Mouse (Mus musculus): ENCODE data around the gene Adamtsl1. TPM values are rescaled to one million over a fixed set of nuclear protein-coding genes. Genes with fewer than 3 reads are reported as not detected.
A peak's percentile ranks its signal among the peaks of the same experiment; 100 is the strongest.

Adamtsl1 gene
- total RNA-seq, 2 experiments from 2014 or later: not detected

DNA sequence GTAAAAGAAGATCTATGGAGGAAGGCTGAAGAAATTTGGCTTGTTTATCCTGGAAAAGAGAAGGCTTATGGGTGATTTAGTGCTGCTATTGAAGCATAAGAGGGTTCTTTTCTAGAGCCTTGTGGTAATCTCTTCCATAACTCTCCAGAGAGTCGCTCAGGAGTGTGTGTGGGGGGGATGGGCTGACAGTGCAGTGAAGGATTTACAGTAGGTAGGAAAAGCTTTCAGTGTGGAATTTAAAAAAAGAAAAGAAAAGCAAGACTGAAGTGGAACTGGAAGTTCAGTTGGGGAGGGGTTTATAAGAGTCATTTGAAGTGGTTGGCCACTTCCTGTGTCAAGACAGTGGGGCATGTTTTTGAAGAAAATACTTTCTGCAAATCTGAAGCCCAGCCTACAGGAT lies 155.8 kb downstream of the Adamtsl1 start:
- ATAC-seq (replicated peaks; ENCODE audit: poor library complexity): no peak

DNA sequence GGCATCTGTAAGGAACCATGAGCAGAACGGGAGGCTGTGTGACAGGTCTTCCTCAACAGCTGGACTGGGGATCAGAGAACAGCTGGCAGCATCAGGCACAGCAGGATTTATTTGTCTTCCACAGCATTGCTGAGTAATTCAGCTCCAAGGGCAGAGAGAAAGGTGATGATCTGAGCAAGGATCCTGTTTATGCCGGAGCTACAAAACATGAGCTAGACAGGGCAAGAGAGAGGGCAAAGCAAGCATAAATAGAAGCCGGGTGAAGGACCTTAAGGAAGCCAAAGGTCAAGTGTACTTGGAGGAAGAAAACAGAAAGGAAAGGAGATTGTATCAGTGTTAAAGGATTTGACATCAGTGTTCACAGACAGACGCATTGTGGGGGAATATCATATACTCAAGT lies 158.3 kb downstream of the Adamtsl1 start:
- ATAC-seq (replicated peaks; ENCODE audit: poor library complexity): no peak

DNA sequence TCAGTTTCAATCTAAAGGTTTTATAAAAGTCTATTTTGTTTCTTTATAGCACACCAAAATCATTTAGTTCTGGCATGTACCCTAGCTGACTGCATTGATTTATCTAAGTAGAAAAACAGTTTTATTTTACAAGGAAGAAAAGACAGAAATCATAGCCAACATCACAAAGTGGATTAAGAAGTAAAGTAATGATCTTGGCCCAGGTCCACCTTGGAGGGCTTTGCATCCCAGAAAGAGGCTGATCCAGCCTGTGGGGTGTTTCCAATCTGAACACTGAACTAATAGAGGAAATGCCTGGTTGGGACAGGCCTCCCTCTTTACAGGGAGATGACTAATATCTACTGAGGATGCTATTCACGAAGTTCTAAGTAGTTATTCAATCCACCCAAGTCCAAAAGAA lies 163.6 kb downstream of the Adamtsl1 start:
- no peak for ATAC-seq (replicated peaks; ENCODE audit: poor library complexity)

DNA sequence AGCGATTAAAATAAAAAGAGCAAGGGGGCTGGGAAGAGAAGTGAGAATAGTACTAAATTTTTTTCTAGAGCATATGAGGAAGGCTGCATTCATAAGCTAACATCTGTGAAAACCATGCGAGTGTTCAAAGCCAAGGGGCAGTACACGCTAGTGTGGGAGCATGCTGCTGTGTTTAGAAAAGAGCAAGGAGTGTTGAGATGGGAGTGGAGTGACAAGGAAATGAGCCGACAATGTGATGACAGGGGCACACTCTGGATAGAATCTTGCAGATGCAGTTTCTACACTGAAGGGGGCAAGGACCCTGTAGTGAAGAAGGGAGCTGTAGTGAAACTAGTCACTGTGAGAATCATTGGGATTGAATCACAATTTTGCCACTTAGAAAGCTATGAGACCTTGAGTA lies 172.2 kb downstream of the Adamtsl1 start:
- ATAC-seq (replicated peaks; ENCODE audit: poor library complexity): no peak

DNA sequence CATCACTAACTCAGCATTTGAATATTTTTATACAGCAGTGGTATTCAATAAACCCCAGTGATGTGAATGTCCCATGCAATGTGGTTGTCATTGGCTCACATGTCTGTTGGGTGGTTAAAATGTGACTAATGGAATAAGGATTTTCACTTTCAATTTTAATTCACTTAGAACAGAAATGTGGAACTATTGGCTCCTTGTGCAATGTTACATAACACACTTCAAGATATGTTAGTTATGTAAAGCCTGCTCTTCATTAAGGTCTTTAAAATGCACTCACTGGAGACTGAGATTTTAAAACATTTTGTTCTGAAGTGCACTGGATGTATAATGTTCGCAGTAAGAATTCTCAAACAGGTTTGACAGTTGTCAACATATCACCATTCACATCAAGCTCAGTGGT lies 181.3 kb downstream of the Adamtsl1 start:
- ATAC-seq (replicated peaks; ENCODE audit: poor library complexity): 0 out of 2 replicates have a peak, but pooled peaks have one; percentile 20

DNA sequence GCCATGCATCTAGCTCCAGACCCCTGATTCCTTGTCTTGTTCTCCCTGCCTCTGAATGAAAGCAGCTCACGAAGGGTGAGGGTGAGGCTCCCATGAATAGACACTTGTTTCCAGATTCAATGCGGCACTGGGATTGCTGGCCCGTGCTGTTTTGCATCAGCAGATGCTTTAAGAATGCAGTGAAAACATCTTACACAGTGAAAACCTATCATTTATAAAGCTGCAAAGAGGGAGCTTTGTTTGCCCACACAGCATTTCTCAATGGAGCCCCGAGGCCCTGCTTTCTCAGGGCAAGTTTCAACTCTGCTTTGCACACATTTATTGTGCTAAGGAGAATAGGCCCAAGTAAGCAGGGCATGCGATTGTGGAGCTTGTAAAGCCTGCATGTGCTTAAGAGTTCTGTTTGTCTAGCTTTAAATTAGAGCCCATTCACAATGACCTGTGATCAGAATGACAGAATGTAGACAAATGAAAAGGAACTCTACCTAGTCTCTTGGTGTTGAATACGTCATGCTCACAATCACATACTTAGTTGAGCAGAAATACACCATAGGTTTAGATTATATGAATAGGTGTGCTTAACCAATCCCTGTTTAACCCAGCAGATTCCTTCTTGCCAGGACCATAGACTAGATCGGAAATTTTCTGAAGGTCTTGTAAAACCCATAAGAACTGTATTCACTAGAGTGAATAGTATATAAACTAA lies 193.5 kb downstream of the Adamtsl1 start:
- no peak for ATAC-seq (replicated peaks; ENCODE audit: poor library complexity)

DNA sequence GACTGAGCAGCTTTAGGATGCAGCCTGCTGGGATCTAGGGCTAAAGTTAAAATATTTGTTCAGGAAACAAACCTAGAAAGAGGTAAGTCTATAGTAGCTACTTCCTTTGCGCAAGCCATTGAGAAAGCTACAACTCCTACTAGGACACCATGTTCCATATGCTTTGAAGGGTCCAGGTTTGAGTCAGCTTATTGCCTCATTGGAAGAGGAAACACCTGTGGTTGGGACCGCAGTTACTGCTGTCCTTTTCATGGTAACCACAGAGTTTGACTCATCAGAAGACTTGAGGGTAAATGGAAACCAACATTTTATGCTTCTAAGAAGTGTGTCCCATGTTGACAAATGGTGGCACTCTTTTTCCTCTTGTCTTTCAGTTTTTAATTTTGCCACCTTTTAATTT lies 195.7 kb downstream of the Adamtsl1 start:
- peak; percentile 60 for ATAC-seq (replicated peaks; ENCODE audit: poor library complexity)

DNA sequence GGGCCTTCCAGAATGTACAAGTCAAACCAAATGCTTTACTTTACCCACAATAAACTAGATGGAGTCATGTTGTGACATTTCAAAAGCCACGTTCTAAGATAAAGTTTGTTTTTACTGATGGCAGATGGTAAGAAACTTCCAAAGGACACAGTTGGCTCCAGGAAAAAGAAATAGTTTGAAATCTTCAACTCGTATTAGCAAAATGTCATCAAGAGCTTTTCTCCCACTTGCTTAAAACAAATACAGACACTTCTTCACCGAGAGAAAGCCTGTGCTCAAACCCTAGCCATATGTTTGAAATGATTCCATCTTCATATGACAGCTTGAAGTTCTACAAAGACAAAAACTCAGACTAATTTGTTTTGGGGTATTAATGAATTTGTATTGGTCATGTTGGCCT lies 211.0 kb downstream of the Adamtsl1 start:
- no peak for ATAC-seq (replicated peaks; ENCODE audit: poor library complexity)

DNA sequence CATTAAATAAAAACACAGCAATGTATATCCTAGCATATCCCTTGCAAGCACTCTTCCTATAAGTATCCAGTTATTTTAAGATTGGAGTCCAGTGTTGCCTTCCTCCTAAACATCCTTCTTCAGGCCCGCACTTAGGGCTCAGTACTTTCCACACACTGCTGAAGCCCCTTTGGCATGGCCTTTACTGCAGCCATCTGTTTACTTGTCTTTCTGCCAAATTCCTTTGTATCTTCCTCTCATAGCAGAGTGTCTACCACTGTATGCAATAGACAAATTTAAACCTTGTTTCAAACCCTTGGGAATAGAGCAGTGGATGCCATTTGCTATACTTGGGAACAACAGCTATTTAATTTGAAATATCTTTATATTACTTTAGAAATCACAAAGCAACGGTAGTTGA lies 213.8 kb downstream of the Adamtsl1 start:
- ATAC-seq (replicated peaks; ENCODE audit: poor library complexity): no peak

DNA sequence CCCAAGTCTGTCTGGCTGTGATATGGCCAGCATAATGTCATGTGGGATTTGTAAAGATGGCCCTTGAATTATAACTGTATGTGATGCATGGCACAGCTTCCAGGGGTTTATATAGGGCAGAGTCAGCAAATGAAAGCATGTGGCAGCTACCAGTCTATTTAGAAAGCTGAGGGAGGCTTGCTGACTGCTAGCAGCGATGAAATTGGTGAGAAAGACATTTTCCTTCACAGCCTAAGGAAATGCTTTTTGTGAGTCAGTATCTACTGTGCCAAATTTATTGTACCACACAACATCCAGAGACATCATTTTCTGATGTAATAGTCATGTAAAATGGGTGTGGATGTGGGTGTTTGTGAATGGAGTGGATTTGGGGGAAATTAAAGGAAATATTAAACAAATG lies 214.4 kb downstream of the Adamtsl1 start:
- no peak for ATAC-seq (replicated peaks; ENCODE audit: poor library complexity)

DNA sequence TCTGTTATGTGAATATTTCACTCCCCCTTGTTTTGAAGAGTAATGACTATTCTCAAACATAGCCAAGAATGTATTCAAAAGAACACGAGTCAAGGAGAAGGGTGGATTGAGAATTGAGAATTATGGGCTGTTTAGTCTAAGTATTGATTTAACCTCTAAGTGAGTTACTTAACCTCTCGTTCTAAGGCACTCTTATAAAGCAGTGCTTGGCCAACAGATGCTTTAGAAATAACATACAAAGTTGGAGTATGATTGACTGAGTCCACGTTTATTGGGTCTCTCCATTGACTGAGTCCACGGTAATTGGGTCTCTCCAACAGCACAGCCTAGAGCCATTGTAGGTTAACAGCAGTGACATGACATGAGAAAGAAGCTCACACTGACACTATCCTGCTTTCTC lies 226.5 kb downstream of the Adamtsl1 start:
- no peak for ATAC-seq (replicated peaks; ENCODE audit: poor library complexity)

DNA sequence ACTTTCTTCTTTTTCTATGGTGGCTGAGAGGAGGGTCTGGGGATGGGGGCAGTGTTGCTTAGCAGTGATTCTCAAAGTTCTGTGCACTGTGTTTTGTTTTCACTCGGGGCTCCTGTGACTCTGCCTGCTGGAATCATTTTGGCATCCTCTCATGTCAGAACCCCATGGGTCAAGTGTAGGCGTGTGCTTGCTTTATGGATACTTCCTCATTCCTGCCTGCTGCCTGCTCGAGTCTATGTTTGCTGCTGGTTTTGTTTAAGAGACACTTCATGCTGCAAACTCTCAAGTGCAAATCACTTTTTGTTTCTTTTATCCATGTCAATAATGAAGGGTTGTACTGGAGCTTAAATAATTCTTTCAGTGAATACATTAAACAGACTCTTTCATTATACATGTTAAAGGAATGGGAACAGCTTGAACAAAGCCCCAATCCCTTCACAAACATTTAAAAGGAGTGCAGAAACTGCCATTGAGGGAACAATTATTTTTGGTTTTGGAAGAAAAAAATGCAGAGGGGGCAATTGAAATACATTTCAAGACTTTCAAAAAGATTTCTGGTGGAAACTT lies 227.9 kb downstream of the Adamtsl1 start:
- ATAC-seq (replicated peaks; ENCODE audit: poor library complexity): 0 out of 2 replicates have a peak, but pooled peaks have one; percentile 34

DNA sequence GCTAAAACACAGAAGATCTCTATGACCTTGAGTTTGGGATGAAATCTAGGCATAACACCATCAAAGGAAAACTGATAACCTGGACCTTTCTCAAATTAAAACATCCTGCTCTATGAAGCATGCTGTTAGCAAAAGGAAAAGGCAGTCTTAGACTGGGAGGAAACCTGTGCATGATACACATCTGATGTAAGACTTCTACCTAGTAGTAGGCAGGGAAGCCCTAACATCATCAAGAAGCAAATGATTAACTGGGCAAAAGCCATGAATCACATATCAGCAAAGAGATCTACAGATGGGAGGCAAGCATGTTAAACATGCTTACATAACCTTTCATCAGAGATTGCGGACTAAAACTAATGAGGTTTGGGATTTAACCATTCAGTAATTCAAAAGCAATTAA lies 229.5 kb downstream of the Adamtsl1 start:
- ATAC-seq (replicated peaks; ENCODE audit: poor library complexity): no peak

DNA sequence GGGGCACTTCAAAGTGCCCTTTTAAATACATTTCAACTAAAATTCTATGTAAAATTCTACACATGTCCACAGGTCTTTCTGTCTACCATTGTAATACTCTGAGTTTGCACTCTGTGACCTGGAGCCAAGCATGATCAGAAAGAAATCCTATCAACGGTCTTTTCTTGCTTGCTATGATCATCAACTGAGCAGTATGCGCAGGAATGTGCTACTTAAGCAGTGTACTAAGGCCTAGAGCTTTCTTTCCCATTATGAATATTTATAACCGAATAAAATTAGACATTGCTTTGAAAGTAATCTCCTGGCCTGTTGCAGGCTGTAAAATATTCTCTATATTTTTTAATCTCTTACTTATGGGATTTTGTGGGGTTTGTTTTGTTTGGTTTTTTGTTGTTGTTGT lies 248.7 kb downstream of the Adamtsl1 start:
- ATAC-seq (replicated peaks; ENCODE audit: poor library complexity): no peak

DNA sequence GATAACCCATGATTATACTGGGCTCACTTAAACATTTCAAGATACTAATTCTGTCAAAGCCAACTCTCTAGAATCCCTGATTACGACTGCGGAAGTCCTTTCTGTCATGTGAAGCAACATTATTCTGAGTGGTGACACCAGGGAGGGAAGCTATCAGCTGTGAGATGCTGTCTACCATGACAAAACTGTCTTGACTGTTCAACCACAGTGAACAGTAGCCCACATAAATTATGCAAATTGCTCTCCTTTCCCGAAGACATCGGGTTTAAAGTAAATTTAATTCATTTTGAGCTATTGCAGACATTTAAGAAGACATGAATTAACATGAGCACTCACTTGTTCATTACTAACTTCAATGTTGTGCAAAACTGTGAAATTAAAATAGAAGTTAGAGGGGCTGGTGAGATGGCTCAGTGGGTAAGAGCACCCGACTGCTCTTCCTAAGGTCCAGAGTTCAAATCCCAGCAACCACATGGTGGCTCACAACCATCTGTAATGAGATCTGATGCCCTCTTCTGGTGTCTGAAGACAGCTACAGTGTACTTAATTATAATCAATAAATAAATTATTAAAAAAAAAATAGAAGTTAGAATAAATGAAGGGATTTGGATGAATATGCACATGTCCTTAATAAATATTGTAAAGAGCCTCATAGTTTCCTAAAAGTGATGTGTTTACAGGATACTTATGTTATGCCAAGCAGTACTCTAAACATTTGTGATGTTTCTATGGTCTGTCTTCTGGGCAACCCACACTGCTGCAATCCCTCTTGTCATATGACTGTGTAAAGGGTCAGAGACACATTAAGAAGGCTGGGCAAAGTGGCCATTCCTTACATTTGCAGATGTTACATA lies 249.4 kb downstream of the Adamtsl1 start:
- no peak for ATAC-seq (replicated peaks; ENCODE audit: poor library complexity)

DNA sequence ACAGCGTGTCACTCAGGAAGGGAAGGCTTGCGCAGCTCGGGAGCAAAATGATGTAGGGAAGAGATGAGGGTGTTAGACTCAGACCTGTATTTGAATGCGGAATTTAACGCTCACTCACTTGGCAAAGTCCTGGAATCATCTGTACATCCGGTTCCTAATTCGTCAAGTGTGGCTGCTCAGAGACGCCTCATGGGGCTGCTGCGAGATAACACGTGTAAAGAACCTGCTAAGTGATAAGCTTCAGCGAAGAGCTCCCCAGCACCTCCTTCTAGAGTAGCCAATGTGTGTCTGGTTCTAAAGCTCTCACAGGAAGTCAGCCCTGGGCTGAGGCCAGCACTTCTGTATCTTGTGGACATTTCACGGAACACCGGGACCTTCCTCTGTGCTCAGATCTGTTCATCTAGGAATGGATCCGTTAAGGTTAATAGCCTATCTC lies 250.1 kb downstream of the Adamtsl1 start:
- ATAC-seq (replicated peaks; ENCODE audit: poor library complexity): no peak

DNA sequence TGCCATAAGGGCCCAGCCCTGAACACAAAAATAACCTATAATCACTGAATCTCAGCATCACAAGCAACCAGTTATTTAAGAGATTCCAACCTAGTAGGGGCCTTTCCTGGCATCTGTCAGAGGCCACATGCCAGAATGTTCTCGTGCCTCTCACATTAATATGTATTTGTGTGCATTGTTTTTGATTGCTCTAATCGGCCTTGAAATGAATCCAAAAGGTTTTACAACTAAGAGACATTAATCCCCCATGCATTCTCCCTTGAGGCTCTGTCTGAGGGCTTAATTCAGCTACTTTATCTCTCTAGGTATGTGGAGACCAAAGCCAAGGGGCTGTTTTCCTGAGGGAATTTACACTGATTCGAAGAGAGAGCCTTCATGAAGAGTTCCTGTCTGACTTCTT lies 250.5 kb downstream of the Adamtsl1 start:
- no peak for ATAC-seq (replicated peaks; ENCODE audit: poor library complexity)

DNA sequence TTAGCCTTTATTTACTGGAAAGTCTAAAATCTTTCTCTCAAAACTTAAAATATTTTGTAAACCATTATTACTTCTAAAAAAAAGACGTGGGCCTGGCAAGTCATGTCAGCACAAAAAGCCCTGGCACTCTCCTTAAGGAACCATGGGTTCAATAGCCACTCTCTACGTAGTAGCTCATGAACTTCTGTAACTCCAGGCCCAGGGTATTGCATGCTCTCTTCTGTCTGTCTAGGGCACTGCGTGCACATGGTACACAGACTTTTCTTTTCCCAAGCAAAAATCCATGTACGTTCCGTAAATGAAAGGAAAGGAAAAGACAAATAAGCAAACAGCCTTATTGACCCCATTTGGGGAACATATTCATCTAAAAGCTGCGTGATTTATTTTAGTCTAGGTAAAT lies 253.7 kb downstream of the Adamtsl1 start:
- no peak for ATAC-seq (replicated peaks; ENCODE audit: poor library complexity)

DNA sequence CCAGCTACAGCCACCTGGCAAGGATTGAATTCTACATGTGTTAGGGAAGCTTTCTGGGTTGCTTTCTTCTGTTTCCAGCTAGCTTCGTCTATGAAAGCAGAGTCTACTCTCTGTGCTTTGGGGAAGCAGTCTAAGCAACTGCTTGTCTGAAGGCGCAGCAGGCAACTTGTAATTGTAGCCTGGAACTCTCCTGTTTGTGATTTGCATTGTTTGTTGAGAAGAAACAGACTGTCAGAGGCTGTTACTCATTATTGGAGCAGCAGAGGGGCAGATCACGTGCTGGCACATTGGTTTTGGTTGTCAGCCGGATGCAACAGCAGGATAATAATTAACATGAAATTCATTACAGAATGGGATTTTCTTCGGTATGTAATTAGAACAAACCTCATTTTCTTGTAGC lies 254.1 kb downstream of the Adamtsl1 start:
- no peak for ATAC-seq (replicated peaks; ENCODE audit: poor library complexity)

DNA sequence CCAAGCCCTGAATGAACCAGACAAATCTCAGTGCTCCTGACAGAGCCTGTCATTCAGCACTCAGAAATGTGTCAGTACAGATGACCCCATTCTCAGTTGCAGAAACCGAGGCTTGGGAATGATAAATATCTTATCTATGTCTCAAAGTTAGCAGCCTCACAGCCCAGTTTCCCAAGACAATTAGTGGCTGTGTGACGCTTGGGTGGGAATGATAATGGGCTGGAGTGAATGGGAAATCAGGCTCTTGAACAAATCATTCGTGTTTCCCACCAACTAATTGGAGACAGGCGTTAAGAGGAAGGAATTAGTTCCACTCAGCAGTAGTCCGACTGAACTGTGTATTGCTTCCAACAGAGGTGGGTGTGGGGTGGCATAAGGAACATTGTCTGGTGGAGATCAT lies 268.5 kb downstream of the Adamtsl1 start:
- no peak for ATAC-seq (replicated peaks; ENCODE audit: poor library complexity)

DNA sequence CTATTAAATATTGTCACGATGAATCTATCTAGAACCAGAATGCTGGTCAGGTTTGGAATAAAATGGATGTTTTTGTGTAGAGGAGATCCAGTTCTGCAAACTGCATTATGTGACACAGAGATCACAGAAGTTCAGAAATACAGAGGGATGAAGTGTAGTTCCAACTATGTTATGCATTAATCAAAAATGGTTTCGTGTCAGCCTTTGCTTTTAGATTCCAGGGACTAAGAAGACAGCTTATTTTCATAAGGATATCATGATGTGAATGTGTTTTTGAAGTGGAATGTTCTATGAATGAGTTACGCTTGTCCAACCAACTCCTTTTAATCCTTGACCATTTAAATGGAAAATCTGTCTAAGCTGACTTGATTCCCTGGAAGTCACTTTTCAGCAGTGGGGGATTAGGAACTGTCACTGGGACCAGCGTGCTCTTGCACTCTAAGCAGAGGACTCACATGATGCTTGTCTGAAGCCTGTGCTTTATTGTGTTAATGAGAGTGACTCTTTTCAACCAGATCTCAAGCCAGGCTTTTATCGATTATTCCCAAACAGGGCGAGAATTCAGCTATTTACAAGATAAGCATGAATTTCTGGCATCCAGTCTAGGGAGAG lies 269.9 kb downstream of the Adamtsl1 start:
- no peak for ATAC-seq (replicated peaks; ENCODE audit: poor library complexity)

DNA sequence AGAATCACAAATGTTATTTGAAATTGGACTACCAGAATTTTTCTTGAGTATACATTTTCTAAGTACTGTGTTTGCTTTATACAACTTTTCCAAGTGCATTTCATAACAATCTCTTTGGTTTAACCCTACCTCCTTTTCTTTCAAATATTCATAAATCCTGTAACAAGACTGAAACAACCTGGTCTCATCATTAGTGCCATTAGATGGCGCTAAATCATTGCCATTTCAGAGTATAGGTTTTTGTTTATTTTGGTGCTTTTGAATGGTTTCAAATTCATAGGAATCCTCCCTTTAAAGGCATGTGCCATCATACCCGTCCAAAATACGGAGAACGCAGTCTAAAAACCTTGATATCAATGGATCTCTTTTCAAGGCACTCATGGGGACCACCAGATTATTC lies 270.5 kb downstream of the Adamtsl1 start:
- no peak for ATAC-seq (replicated peaks; ENCODE audit: poor library complexity)

Measured in megakaryocyte progenitor cell, adult 5-6 weeks (primary cell).